ENCODE assay signal across 8 mouse cellular contexts in the genomic region with DNA sequence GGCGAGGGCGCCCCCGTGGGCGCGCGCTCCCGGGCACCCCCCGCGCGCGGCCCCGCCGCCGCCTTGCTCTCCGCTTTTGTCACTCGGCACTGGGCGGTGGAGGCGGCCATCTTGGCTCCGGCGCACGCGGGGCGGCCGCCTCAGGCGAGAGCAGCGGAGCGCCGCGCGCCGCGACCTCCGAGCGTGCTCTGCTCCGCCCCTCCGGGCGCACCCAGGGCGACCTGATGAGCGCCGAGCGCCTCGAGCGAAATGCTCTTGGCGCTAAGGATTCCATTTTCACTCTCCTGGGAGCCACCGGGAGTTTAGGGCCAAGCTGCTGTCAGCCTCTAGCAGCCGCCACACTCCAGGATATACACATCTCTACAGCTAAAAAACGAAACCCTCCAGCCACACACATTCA. TPM values are rescaled to one million over a fixed set of nuclear protein-coding genes. Genes with fewer than 3 reads are reported as not detected.
DNase-seq lines count a peak whose midpoint lies in the region; ATAC-seq and TF ChIP-seq lines count a peak whose summit lies in the region.

No protein-coding gene starts in this region.

- peak overlapping the region; percentile 77 for H3K4me3 ChIP-seq in erythroblast, embryonic 14.5 days (replicated peaks)
- H3K4me3 ChIP-seq in heart, embryonic 13.5 days: peak overlapping the region; percentile 98
- peak overlapping the region; percentile 81 to 94 for H3K4me3 ChIP-seq in liver, embryonic 14.5 days (ENCODE audit: insufficient read depth in 1 of 2, low read depth in 2 of 2, low read length in 2 of 2)
- H3K4me3 ChIP-seq in neural tube, embryonic 11.5 days (ENCODE audit: low read depth, low read length): peak overlapping the region; percentile 93
- peak overlapping the region; percentile 93 for H3K4me3 ChIP-seq in stomach, postnatal 0 days (ENCODE audit: low read depth, low read length)

- peak; percentile 87 for ATAC-seq in heart, embryonic 13.5 days (ENCODE audit: extremely low read depth, insufficient number of reproducible peaks, low FRiP score, low TSS enrichment)
- ATAC-seq in liver, embryonic 14.5 days (ENCODE audit: insufficient read depth): peak; percentile 87
- peak; percentile 92 for ATAC-seq in neural tube, embryonic 11.5 days (ENCODE audit: insufficient read depth, low FRiP score, low TSS enrichment)
- ATAC-seq in stomach, postnatal 0 days (ENCODE audit: low FRiP score, low TSS enrichment): peak; percentile 94

- no peak for TF ChIP-seq EP300 in liver, embryonic 14.5 days (IDR thresholded peaks at IDR 0.05; ENCODE audit: low read depth)
- no peak for TF ChIP-seq EP300 in stomach, postnatal 0 days (optimal IDR thresholded peaks at IDR 0.05)

- H3K27me3 ChIP-seq in erythroblast, embryonic 14.5 days (ENCODE audit: control insufficient read depth): no peaks in the 10 kb centered on the region
- no peaks in the 10 kb centered on the region; the same call in 1 of the 2 replicates for H3K27me3 ChIP-seq in heart, embryonic 13.5 days (replicated peaks)
- no peaks in the 10 kb centered on the region for H3K27me3 ChIP-seq in liver, embryonic 14.5 days (ENCODE audit: control insufficient read depth, insufficient read depth, low read length)
- no peaks in the 10 kb centered on the region for H3K27me3 ChIP-seq in neural tube, embryonic 11.5 days (ENCODE audit: control insufficient read depth, insufficient read depth, low read length)
- H3K27me3 ChIP-seq in stomach, postnatal 0 days (ENCODE audit: control insufficient read depth, insufficient read depth, low read length): no peaks in the 10 kb centered on the region

- TF ChIP-seq POLR2A in brain, embryonic 14.5 days (IDR thresholded peaks at IDR 0.05; ENCODE audit: borderline replicate concordance, extremely low read depth, insufficient read depth, insufficient read length, poor library complexity, severe bottlenecking): peak; percentile 82

- DNase-seq in CD4-positive, CD25-positive, alpha-beta regulatory T cell, adult 2 months (ENCODE audit: low read depth, low spot score): peak; percentile 92
- peak; percentile 97 for DNase-seq in brain, embryonic 14.5 days (ENCODE audit: low read depth)
- DNase-seq in kidney, postnatal 10 days: peak; percentile 94
- DNase-seq in liver, embryonic 14.5 days (ENCODE audit: low read depth in 3 of 3, low spot score in 3 of 3): peak; percentile 78 to 82 (median 78)
- DNase-seq in neural tube, embryonic 11.5 days (ENCODE audit: low spot score): peak; percentile 94
- peak; percentile 93 for DNase-seq in stomach, postnatal 0 days (ENCODE audit: low spot score)

- no peak for TF ChIP-seq CTCF in brain, embryonic 14.5 days (IDR thresholded peaks at IDR 0.05; ENCODE audit: borderline replicate concordance, extremely low read depth, insufficient read depth, insufficient read length)
- TF ChIP-seq CTCF in liver, embryonic 14.5 days (IDR thresholded peaks at IDR 0.05; ENCODE audit: low read depth): no peak
- peak; percentile 36 for TF ChIP-seq CTCF in stomach, postnatal 0 days (IDR thresholded peaks at IDR 0.05; ENCODE audit: low read depth)

- H3K27ac ChIP-seq in heart, embryonic 13.5 days (replicated peaks): peak overlapping the region; percentile 70
- H3K27ac ChIP-seq in liver, embryonic 14.5 days: peak overlapping the region; percentile 71
- H3K27ac ChIP-seq in neural tube, embryonic 11.5 days (ENCODE audit: low read depth, low read length): peak overlapping the region; percentile 40; the same call in 1 of the 2 replicates
- peak overlapping the region; percentile 69 for H3K27ac ChIP-seq in stomach, postnatal 0 days (replicated peaks)

- WGBS in heart, embryonic 13.5 days: under 1% methylated on average over 44 of the region's 47 CpGs
- under 1% methylated on average over 41 of the region's 47 CpGs for WGBS in liver, embryonic 14.5 days (ENCODE audit: insufficient replicate concordance)
- under 1% methylated on average over 37 of the region's 47 CpGs for WGBS in neural tube, embryonic 11.5 days
- 0% methylated on average over 32 of the region's 47 CpGs for whole genome bisulfite sequencing in stomach, postnatal 0 days

- H3K4me1 ChIP-seq in erythroblast, embryonic 14.5 days (ENCODE audit: control insufficient read depth): peaks cover 46% of the 10 kb centered on the region
- H3K4me1 ChIP-seq in heart, embryonic 13.5 days: peaks cover 35% of the 10 kb centered on the region
- peaks cover 33 to 42% of the 10 kb centered on the region in 2 experiments for H3K4me1 ChIP-seq in liver, embryonic 14.5 days (replicated peaks; ENCODE audit: control insufficient read depth in 2 of 2, insufficient read depth in 2 of 2, low read length in 1 of 2)
- H3K4me1 ChIP-seq in neural tube, embryonic 11.5 days (ENCODE audit: control insufficient read depth, insufficient read depth, low read length): peaks cover 11% of the 10 kb centered on the region
- H3K4me1 ChIP-seq in stomach, postnatal 0 days (replicated peaks; ENCODE audit: control insufficient read depth, insufficient read depth): peaks cover 5% of the 10 kb centered on the region

- peak overlapping the region; percentile 91 for H3K4me2 ChIP-seq in heart, embryonic 13.5 days
- peak overlapping the region; percentile 92 for H3K4me2 ChIP-seq in liver, embryonic 14.5 days (ENCODE audit: low read depth)
- H3K4me2 ChIP-seq in neural tube, embryonic 11.5 days (ENCODE audit: low read depth): peak overlapping the region; percentile 47
- H3K4me2 ChIP-seq in stomach, postnatal 0 days (replicated peaks; ENCODE audit: low read depth): peak overlapping the region; percentile 64

- H3K9ac ChIP-seq in heart, embryonic 13.5 days: peak overlapping the region; percentile 98
- peak overlapping the region; percentile 66 for H3K9ac ChIP-seq in liver, embryonic 14.5 days (replicated peaks)
- H3K9ac ChIP-seq in neural tube, embryonic 11.5 days (ENCODE audit: low read length): peak overlapping the region; percentile 95
- H3K9ac ChIP-seq in stomach, postnatal 0 days (ENCODE audit: low read length): peak overlapping the region; percentile 93

- no peaks in the 10 kb centered on the region for H3K9me3 ChIP-seq in erythroblast, embryonic 14.5 days (ENCODE audit: control insufficient read depth, low read length)
- no peaks in the 10 kb centered on the region for H3K9me3 ChIP-seq in heart, embryonic 13.5 days
- no peaks in the 10 kb centered on the region for H3K9me3 ChIP-seq in liver, embryonic 14.5 days (ENCODE audit: control insufficient read depth, low read length)
- no peaks in the 10 kb centered on the region for H3K9me3 ChIP-seq in neural tube, embryonic 11.5 days (ENCODE audit: control insufficient read depth, low read length)
- H3K9me3 ChIP-seq in stomach, postnatal 0 days (ENCODE audit: control insufficient read depth, low read length): no peaks in the 10 kb centered on the region

- peaks cover 43% of the 10 kb centered on the region for H3K36me3 ChIP-seq in erythroblast, embryonic 14.5 days (ENCODE audit: control insufficient read depth)
- peaks cover 34% of the 10 kb centered on the region for H3K36me3 ChIP-seq in heart, embryonic 13.5 days
- H3K36me3 ChIP-seq in liver, embryonic 14.5 days (replicated peaks; ENCODE audit: control insufficient read depth, insufficient read depth, low read depth): peaks cover 9% of the 10 kb centered on the region
- peaks cover 5% of the 10 kb centered on the region for H3K36me3 ChIP-seq in neural tube, embryonic 11.5 days (ENCODE audit: control insufficient read depth, insufficient read depth, low read length)
- peaks cover 8% of the 10 kb centered on the region for H3K36me3 ChIP-seq in stomach, postnatal 0 days (ENCODE audit: control insufficient read depth, insufficient read depth, low read length)

RNA-seq across cellular contexts. Expression of a gene that starts 13.9 kb away (rescaled TPM):
- 189 and 209 TPM in 2 replicates for polyA plus RNA-seq in brain, embryonic 14.5 days (2012; rRNA removed)
- polyA plus RNA-seq in erythroblast, embryonic 14.5 days (2012): 23.1 and 23.2 TPM in 2 replicates
- 83.9 and 84.3 TPM in 2 replicates for polyA plus RNA-seq in heart, embryonic 13.5 days (2015; fragmentation: Nextera tagmentation; extraction: Ambion mirVana)
- 24.1 and 35.4 TPM in 2 replicates for polyA plus RNA-seq in liver, embryonic 14.5 days (2012; rRNA removed)
- 18.9 and 23.5 TPM in 2 replicates for polyA plus RNA-seq in liver, embryonic 14.5 days (2014; fragmentation: Nextera tagmentation; extraction: Ambion mirVana)
- polyA plus RNA-seq in neural tube, embryonic 11.5 days (2014; fragmentation: Nextera tagmentation; extraction: Ambion mirVana): 73.2 and 81.3 TPM in 2 replicates
- 25.2 and 31.7 TPM in 2 replicates for polyA plus RNA-seq in stomach, postnatal 0 days (2015; fragmentation: Nextera tagmentation; extraction: Ambion mirVana)

RNA-seq across cellular contexts. Expression of a gene that starts 24.9 kb away (rescaled TPM):
- polyA plus RNA-seq in brain, embryonic 14.5 days (2012; rRNA removed): 84.1 and 102 TPM in 2 replicates
- polyA plus RNA-seq in erythroblast, embryonic 14.5 days (2012): 2.2 and 2.5 TPM in 2 replicates
- polyA plus RNA-seq in heart, embryonic 13.5 days (2015; fragmentation: Nextera tagmentation; extraction: Ambion mirVana): 10.9 and 12.4 TPM in 2 replicates
- polyA plus RNA-seq in liver, embryonic 14.5 days (2012; rRNA removed): 9.8 and 10.7 TPM in 2 replicates
- polyA plus RNA-seq in liver, embryonic 14.5 days (2014; fragmentation: Nextera tagmentation; extraction: Ambion mirVana): 5.5 and 7.8 TPM in 2 replicates
- polyA plus RNA-seq in neural tube, embryonic 11.5 days (2014; fragmentation: Nextera tagmentation; extraction: Ambion mirVana): 43.8 and 47.2 TPM in 2 replicates
- 9.6 and 13.4 TPM in 2 replicates for polyA plus RNA-seq in stomach, postnatal 0 days (2015; fragmentation: Nextera tagmentation; extraction: Ambion mirVana)

RNA-seq across cellular contexts. Expression of a gene that starts 39.1 kb away (rescaled TPM):
- polyA plus RNA-seq in brain, embryonic 14.5 days (2012; rRNA removed): 0.63 and 0.82 TPM in 2 replicates
- polyA plus RNA-seq in erythroblast, embryonic 14.5 days (2012): 0.17 and 0.24 TPM in 2 replicates
- 0.49 and 1.1 TPM in 2 replicates for polyA plus RNA-seq in heart, embryonic 13.5 days (2015; fragmentation: Nextera tagmentation; extraction: Ambion mirVana)
- 2.0 and 2.1 TPM in 2 replicates for polyA plus RNA-seq in liver, embryonic 14.5 days (2012; rRNA removed)
- 2.2 and 2.3 TPM in 2 replicates for polyA plus RNA-seq in liver, embryonic 14.5 days (2014; fragmentation: Nextera tagmentation; extraction: Ambion mirVana)
- 0.42 and 0.82 TPM in 2 replicates for polyA plus RNA-seq in neural tube, embryonic 11.5 days (2014; fragmentation: Nextera tagmentation; extraction: Ambion mirVana)
- 0.56 and 0.63 TPM in 2 replicates for polyA plus RNA-seq in stomach, postnatal 0 days (2015; fragmentation: Nextera tagmentation; extraction: Ambion mirVana)

RNA-seq across cellular contexts. Expression of a gene that starts 43.3 kb away (rescaled TPM):
- polyA plus RNA-seq in brain, embryonic 14.5 days (2012; rRNA removed): 103 and 120 TPM in 2 replicates
- 11.5 and 13.2 TPM in 2 replicates for polyA plus RNA-seq in erythroblast, embryonic 14.5 days (2012)
- 65.8 and 67.8 TPM in 2 replicates for polyA plus RNA-seq in heart, embryonic 13.5 days (2015; fragmentation: Nextera tagmentation; extraction: Ambion mirVana)
- 19.4 and 26.8 TPM in 2 replicates for polyA plus RNA-seq in liver, embryonic 14.5 days (2012; rRNA removed)
- 12.3 and 12.6 TPM in 2 replicates for polyA plus RNA-seq in liver, embryonic 14.5 days (2014; fragmentation: Nextera tagmentation; extraction: Ambion mirVana)
- 50.6 and 51.8 TPM in 2 replicates for polyA plus RNA-seq in neural tube, embryonic 11.5 days (2014; fragmentation: Nextera tagmentation; extraction: Ambion mirVana)
- 30.3 and 31.0 TPM in 2 replicates for polyA plus RNA-seq in stomach, postnatal 0 days (2015; fragmentation: Nextera tagmentation; extraction: Ambion mirVana)

RNA-seq across cellular contexts. Expression of a gene that starts 59.6 kb away (rescaled TPM):
- 0.05 TPM in 1 of 2 replicates, not detected in the other for polyA plus RNA-seq in brain, embryonic 14.5 days (2012; rRNA removed)
- polyA plus RNA-seq in erythroblast, embryonic 14.5 days (2012): 0.03 TPM in 1 of 2 replicates, not detected in the other
- 0.09 and 0.16 TPM in 2 replicates for polyA plus RNA-seq in heart, embryonic 13.5 days (2015; fragmentation: Nextera tagmentation; extraction: Ambion mirVana)
- polyA plus RNA-seq in liver, embryonic 14.5 days (2012; rRNA removed): 5.7 and 8.3 TPM in 2 replicates
- polyA plus RNA-seq in liver, embryonic 14.5 days (2014; fragmentation: Nextera tagmentation; extraction: Ambion mirVana): 3.6 and 4.0 TPM in 2 replicates
- polyA plus RNA-seq in neural tube, embryonic 11.5 days (2014; fragmentation: Nextera tagmentation; extraction: Ambion mirVana): not detected in 2 replicates
- 0.10 and 0.16 TPM in 2 replicates for polyA plus RNA-seq in stomach, postnatal 0 days (2015; fragmentation: Nextera tagmentation; extraction: Ambion mirVana)

Comparison
In these comparisons a context has a peak if more than half of its experiments do, and no peak if none do; other contexts are left out.
1. Peak in every context shown above with its lines: DNase-seq, ATAC-seq, H3K4me3 ChIP-seq and H3K27ac ChIP-seq.